8 mouse cellular contexts compared by ENCODE assay signal in the genomic region with DNA sequence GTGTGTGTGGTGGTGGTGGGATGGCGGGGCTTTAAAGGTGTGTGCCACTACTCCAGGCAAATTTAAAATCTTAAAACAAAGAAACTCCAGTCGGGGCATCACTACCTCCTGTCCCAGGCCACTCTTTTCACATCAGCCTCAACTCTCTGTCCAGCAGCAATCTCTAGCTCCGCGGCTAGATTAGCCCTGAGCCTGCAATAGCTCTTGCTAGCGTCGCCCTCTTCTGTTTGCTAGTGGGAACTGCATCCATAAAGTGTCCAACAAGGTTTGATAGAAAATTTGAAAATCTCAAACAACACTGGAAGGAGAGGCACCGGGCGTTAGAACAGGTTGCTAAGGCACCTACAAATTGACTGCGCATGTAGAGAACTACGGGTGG. TPM values are rescaled to one million over a fixed set of nuclear protein-coding genes. Genes with fewer than 3 reads are reported as not detected.
A peak's percentile ranks its signal among the peaks of the same experiment; 100 is the strongest.
DNase-seq lines count a peak whose midpoint lies in the region; ATAC-seq and TF ChIP-seq lines count a peak whose summit lies in the region.

No protein-coding gene starts in this region.

- no peak for TF ChIP-seq POLR2A in ES-Bruce4 (IDR thresholded peaks at IDR 0.05; ENCODE audit: insufficient read depth, low read length)
- no peak for TF ChIP-seq POLR2A in testis, adult 2 months (IDR thresholded peaks at IDR 0.05; ENCODE audit: control insufficient read depth, low read depth, low read length)

- no peaks in the 10 kb centered on the region for H3K9me3 ChIP-seq in ES-Bruce4 (replicated peaks; ENCODE audit: control insufficient read depth, insufficient read depth, low read length, poor library complexity, severe bottlenecking)
- H3K9me3 ChIP-seq in heart, postnatal 0 days (replicated peaks; ENCODE audit: control insufficient read depth, low read length), result no peaks in the 10 kb centered on the region
- no peaks in the 10 kb centered on the region for H3K9me3 ChIP-seq in liver, embryonic 13.5 days (replicated peaks)

- peak overlapping the region; percentile 77 for H3K27ac ChIP-seq in ES-Bruce4 (ENCODE audit: insufficient read depth, low read length)
- no peak overlapping the region for H3K27ac ChIP-seq in heart, postnatal 0 days (ENCODE audit: low read depth)
- no peak overlapping the region for H3K27ac ChIP-seq in liver, embryonic 13.5 days
- no peak overlapping the region for H3K27ac ChIP-seq in testis, adult 2 months (ENCODE audit: control insufficient read depth, insufficient read depth, low read depth, low read length)

- peak; percentile 82 for ATAC-seq in erythroid progenitor cell, adult 5-6 weeks (replicated peaks; ENCODE audit: low FRiP score, poor library complexity, severe bottlenecking)
- ATAC-seq in heart, postnatal 0 days (ENCODE audit: insufficient read depth, low read depth), result peak; percentile 56
- peak; percentile 66 for ATAC-seq in liver, embryonic 13.5 days (ENCODE audit: low read depth)

- H3K4me3 ChIP-seq in ES-Bruce4 (ENCODE audit: low read depth, low read length), result peak overlapping the region; percentile 74
- peak overlapping the region; percentile 22; the same call in 1 of the 2 replicates for H3K4me3 ChIP-seq in heart, postnatal 0 days (ENCODE audit: low read depth, low read length)
- H3K4me3 ChIP-seq in liver, embryonic 13.5 days (replicated peaks), result peak overlapping the region; percentile 48
- H3K4me3 ChIP-seq in testis, adult 2 months (ENCODE audit: control insufficient read depth, low read depth, low read length), result no peak overlapping the region

- H3K9ac ChIP-seq in ES-Bruce4 (ENCODE audit: low read depth, poor library complexity, severe bottlenecking), result peak overlapping the region; percentile 25; the same call in 1 of the 2 replicates
- H3K9ac ChIP-seq in heart, postnatal 0 days (replicated peaks; ENCODE audit: low read depth, low read length), result no peak overlapping the region
- peak overlapping the region; percentile 63 for H3K9ac ChIP-seq in liver, embryonic 13.5 days

- no peaks in the 10 kb centered on the region for H3K36me3 ChIP-seq in ES-Bruce4 (ENCODE audit: control insufficient read depth, insufficient read depth, low read length, poor library complexity, severe bottlenecking)
- H3K36me3 ChIP-seq in heart, postnatal 0 days (replicated peaks; ENCODE audit: control insufficient read depth, insufficient read depth, low read length), result no peaks in the 10 kb centered on the region
- no peaks in the 10 kb centered on the region for H3K36me3 ChIP-seq in liver, embryonic 13.5 days
- no peaks in the 10 kb centered on the region for H3K36me3 ChIP-seq in testis, adult 2 months (ENCODE audit: control insufficient read depth, insufficient read depth, low read length)

- peak; percentile 63 for TF ChIP-seq CTCF in ES-Bruce4 (IDR thresholded peaks at IDR 0.05; ENCODE audit: low read depth, low read length)
- peak; percentile 94 for TF ChIP-seq CTCF in heart, postnatal 0 days (IDR thresholded peaks at IDR 0.05; ENCODE audit: low read depth)
- TF ChIP-seq CTCF in testis, adult 2 months (IDR thresholded peaks at IDR 0.05; ENCODE audit: control insufficient read depth, insufficient read depth, insufficient replicate concordance, low read depth, low read length), result peak; percentile 44; the same call in 1 of the 2 replicates

- peaks cover 13% of the 10 kb centered on the region for H3K4me1 ChIP-seq in ES-Bruce4 (ENCODE audit: control insufficient read depth, insufficient read depth, low read length)
- peaks cover 7% of the 10 kb centered on the region; the same call in 1 of the 2 replicates for H3K4me1 ChIP-seq in heart, postnatal 0 days (ENCODE audit: control insufficient read depth, insufficient read depth)
- peaks cover 18% of the 10 kb centered on the region for H3K4me1 ChIP-seq in liver, embryonic 13.5 days (replicated peaks)
- peaks cover 22% of the 10 kb centered on the region for H3K4me1 ChIP-seq in testis, adult 2 months (ENCODE audit: control insufficient read depth, insufficient read depth, low read length)

- TF ChIP-seq EP300 in ES-Bruce4 (IDR thresholded peaks at IDR 0.05; ENCODE audit: insufficient read depth, low read depth, low read length), result no peak
- no peak for TF ChIP-seq EP300 in heart, postnatal 0 days (IDR thresholded peaks at IDR 0.05; ENCODE audit: low read depth)

- no peaks in the 10 kb centered on the region for H3K27me3 ChIP-seq in ES-Bruce4 (ENCODE audit: control insufficient read depth, insufficient read depth, low read length, poor library complexity, severe bottlenecking)
- H3K27me3 ChIP-seq in heart, postnatal 0 days (ENCODE audit: control insufficient read depth, insufficient read depth, low read length), result peaks cover 16% of the 10 kb centered on the region
- no peaks in the 10 kb centered on the region for H3K27me3 ChIP-seq in liver, embryonic 13.5 days
- no peaks in the 10 kb centered on the region for H3K27me3 ChIP-seq in testis, adult 2 months (ENCODE audit: control insufficient read depth, insufficient read depth, low read length)

- 7% methylated on average over 10 of the region's 10 CpGs for WGBS in heart, postnatal 0 days
- 7% methylated on average over 10 of the region's 10 CpGs for WGBS in liver, embryonic 13.5 days (ENCODE audit: insufficient replicate concordance)

- DNase-seq in c-Kit-negative CD71-positive TER-119-positive erythroid progenitor cells, embryonic 14.5 days (ENCODE audit: low read depth, low spot score), result peak; percentile 72
- peak; percentile 62 for DNase-seq in heart, postnatal 0 days (ENCODE audit: low spot score)
- DNase-seq in kidney, postnatal 25 days, result peak; percentile 77 to 88
- DNase-seq in liver, embryonic 13.5 days, result peak; percentile 62
- peak; percentile 72 for DNase-seq in neural tube, embryonic 10.5 days (ENCODE audit: extremely low spot score, low spot score)

- H3K4me2 ChIP-seq in heart, postnatal 0 days (ENCODE audit: low read depth, low read length), result peak overlapping the region; percentile 53
- peak overlapping the region; percentile 75 for H3K4me2 ChIP-seq in liver, embryonic 13.5 days

RNA-seq across cellular contexts. Expression of gene Cldn4, which starts 18.7 kb away (rescaled TPM):
- polyA plus RNA-seq in ES-Bruce4 (2011; ENCODE audit: insufficient read depth, insufficient read length, low read depth, missing spikeins), result 259 and 279 TPM in 2 replicates
- 0.84 TPM in 1 of 2 replicates, not detected in the other for total RNA-seq in erythroid progenitor cell, adult 5-6 weeks (2015; ENCODE audit: low replicate concordance)
- not detected in 2 replicates for total RNA-seq in erythroid progenitor cell, adult 5-6 weeks (2017; ENCODE audit: low replicate concordance)
- total RNA-seq in heart, postnatal 0 days (2014; rRNA removed; ENCODE audit: low replicate concordance), result 0.12 and 10.2 TPM in 2 replicates
- polyA plus RNA-seq in heart, postnatal 0 days (2015; fragmentation: Nextera tagmentation; extraction: Ambion mirVana), result 0.18 TPM in 1 of 2 replicates, not detected in the other
- 0.15 and 0.32 TPM in 2 replicates for polyA plus RNA-seq in liver, embryonic 13.5 days (2015; fragmentation: Nextera tagmentation; extraction: Ambion mirVana)
- polyA plus RNA-seq in testis, adult 2 months (2012; rRNA removed), result 0.21 and 4.0 TPM in 2 replicates

RNA-seq across cellular contexts. Expression of gene Cldn3, which starts 20.6 kb away (rescaled TPM):
- polyA plus RNA-seq in ES-Bruce4 (2011; ENCODE audit: insufficient read depth, insufficient read length, low read depth, missing spikeins), result 22.4 and 26.3 TPM in 2 replicates
- not detected in 2 replicates for total RNA-seq in erythroid progenitor cell, adult 5-6 weeks (2015; ENCODE audit: low replicate concordance)
- total RNA-seq in erythroid progenitor cell, adult 5-6 weeks (2017; ENCODE audit: low replicate concordance), result not detected in 2 replicates
- 3.8 and 15.2 TPM in 2 replicates for total RNA-seq in heart, postnatal 0 days (2014; rRNA removed; ENCODE audit: low replicate concordance)
- polyA plus RNA-seq in heart, postnatal 0 days (2015; fragmentation: Nextera tagmentation; extraction: Ambion mirVana), result 1.4 and 4.5 TPM in 2 replicates
- 0.38 and 0.74 TPM in 2 replicates for polyA plus RNA-seq in liver, embryonic 13.5 days (2015; fragmentation: Nextera tagmentation; extraction: Ambion mirVana)
- polyA plus RNA-seq in testis, adult 2 months (2012; rRNA removed), result 8.7 and 19.7 TPM in 2 replicates

RNA-seq across cellular contexts. Expression of gene Mettl27, which starts 33.3 kb away (rescaled TPM):
- polyA plus RNA-seq in ES-Bruce4 (2011; ENCODE audit: insufficient read depth, insufficient read length, low read depth, missing spikeins), result 36.3 and 37.5 TPM in 2 replicates
- 41.1 and 65.6 TPM in 2 replicates for total RNA-seq in erythroid progenitor cell, adult 5-6 weeks (2015; ENCODE audit: low replicate concordance)
- total RNA-seq in erythroid progenitor cell, adult 5-6 weeks (2017; ENCODE audit: low replicate concordance), result 28.3 and 42.1 TPM in 2 replicates
- 4.6 and 9.4 TPM in 2 replicates for total RNA-seq in heart, postnatal 0 days (2014; rRNA removed; ENCODE audit: low replicate concordance)
- polyA plus RNA-seq in heart, postnatal 0 days (2015; fragmentation: Nextera tagmentation; extraction: Ambion mirVana), result 6.4 and 8.3 TPM in 2 replicates
- 10.6 and 12.2 TPM in 2 replicates for polyA plus RNA-seq in liver, embryonic 13.5 days (2015; fragmentation: Nextera tagmentation; extraction: Ambion mirVana)
- 6.3 and 6.9 TPM in 2 replicates for polyA plus RNA-seq in testis, adult 2 months (2012; rRNA removed)

RNA-seq across cellular contexts. Expression of gene Abhd11, which starts 43.5 kb away (rescaled TPM):
- 45.8 and 48.4 TPM in 2 replicates for polyA plus RNA-seq in ES-Bruce4 (2011; ENCODE audit: insufficient read depth, insufficient read length, low read depth, missing spikeins)
- 15.9 and 29.8 TPM in 2 replicates for total RNA-seq in erythroid progenitor cell, adult 5-6 weeks (2015; ENCODE audit: low replicate concordance)
- 3.9 and 4.3 TPM in 2 replicates for total RNA-seq in erythroid progenitor cell, adult 5-6 weeks (2017; ENCODE audit: low replicate concordance)
- 55.6 and 60.8 TPM in 2 replicates for total RNA-seq in heart, postnatal 0 days (2014; rRNA removed; ENCODE audit: low replicate concordance)
- 99.5 and 100 TPM in 2 replicates for polyA plus RNA-seq in heart, postnatal 0 days (2015; fragmentation: Nextera tagmentation; extraction: Ambion mirVana)
- 37.0 and 37.3 TPM in 2 replicates for polyA plus RNA-seq in liver, embryonic 13.5 days (2015; fragmentation: Nextera tagmentation; extraction: Ambion mirVana)
- polyA plus RNA-seq in testis, adult 2 months (2012; rRNA removed), result 102 and 108 TPM in 2 replicates

RNA-seq across cellular contexts. Expression of gene Cldn13, which starts 50.1 kb away (rescaled TPM):
- not detected in 2 replicates for polyA plus RNA-seq in ES-Bruce4 (2011; ENCODE audit: insufficient read depth, insufficient read length, low read depth, missing spikeins)
- total RNA-seq in erythroid progenitor cell, adult 5-6 weeks (2015; ENCODE audit: low replicate concordance), result 702 and 793 TPM in 2 replicates
- total RNA-seq in erythroid progenitor cell, adult 5-6 weeks (2017; ENCODE audit: low replicate concordance), result 370 and 493 TPM in 2 replicates
- total RNA-seq in heart, postnatal 0 days (2014; rRNA removed; ENCODE audit: low replicate concordance), result not detected in 2 replicates
- 0.18 and 0.22 TPM in 2 replicates for polyA plus RNA-seq in heart, postnatal 0 days (2015; fragmentation: Nextera tagmentation; extraction: Ambion mirVana)
- polyA plus RNA-seq in liver, embryonic 13.5 days (2015; fragmentation: Nextera tagmentation; extraction: Ambion mirVana), result 246 and 259 TPM in 2 replicates
- polyA plus RNA-seq in testis, adult 2 months (2012; rRNA removed), result 11.2 and 12.2 TPM in 2 replicates

Comparison
In these comparisons a context has a peak if more than half of its experiments do, and no peak if none do; other contexts are left out.
1. CTCF ChIP-seq: peak in every context shown above with its lines; median percentile 94 in heart, postnatal 0 days; 63 in ES-Bruce4; 44 in testis, adult 2 months.
2. RNA of gene Cldn4, which starts 18.7 kb away (polyA plus RNA-seq): 259 to 279 TPM in ES-Bruce4; 0.21 to 4.0 TPM in testis, adult 2 months, 0.15 to 0.32 TPM in liver, embryonic 13.5 days and 0.18 TPM in heart, postnatal 0 days; every median in the first group is over 10 times any median in the second.
3. Peak in every context shown above with its lines, with median percentiles within 50 percentile points of each other: DNase-seq and ATAC-seq.